Mouse (Mus musculus) cerebellum, adult 8-10 months (tissue): ENCODE data around the gene Pgap2.

Source experiments
- DNase-seq: peaks from one replicate; pipeline ENCODE4 v3.0.0; 2022

The Pgap2 gene

DNA sequence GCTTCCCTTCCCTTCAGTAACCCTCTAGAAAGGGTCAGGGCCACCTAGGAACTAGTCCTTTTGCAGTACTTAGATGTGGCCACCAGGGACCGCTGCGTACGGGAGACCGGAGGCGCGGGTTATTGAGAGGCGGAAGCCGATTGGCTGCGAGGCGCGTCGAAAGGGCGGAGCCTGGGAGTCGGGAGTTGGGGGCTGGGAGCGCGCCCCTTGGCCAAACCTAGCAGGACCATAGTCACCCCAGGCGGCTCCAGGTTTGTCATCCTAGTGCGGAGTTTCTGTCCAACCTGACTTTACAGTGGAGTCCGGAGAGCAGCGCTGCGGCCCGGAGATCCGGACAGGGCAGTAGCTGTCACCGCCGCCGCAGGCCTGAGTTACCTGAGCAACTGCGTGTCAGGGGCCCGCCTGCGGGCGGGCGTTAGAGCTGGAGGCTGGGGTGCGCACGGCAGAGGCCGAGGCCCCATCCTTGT lies 57.1 kb downstream of the Pgap2 start:
- peak; percentile 97 for DNase-seq

DNA sequence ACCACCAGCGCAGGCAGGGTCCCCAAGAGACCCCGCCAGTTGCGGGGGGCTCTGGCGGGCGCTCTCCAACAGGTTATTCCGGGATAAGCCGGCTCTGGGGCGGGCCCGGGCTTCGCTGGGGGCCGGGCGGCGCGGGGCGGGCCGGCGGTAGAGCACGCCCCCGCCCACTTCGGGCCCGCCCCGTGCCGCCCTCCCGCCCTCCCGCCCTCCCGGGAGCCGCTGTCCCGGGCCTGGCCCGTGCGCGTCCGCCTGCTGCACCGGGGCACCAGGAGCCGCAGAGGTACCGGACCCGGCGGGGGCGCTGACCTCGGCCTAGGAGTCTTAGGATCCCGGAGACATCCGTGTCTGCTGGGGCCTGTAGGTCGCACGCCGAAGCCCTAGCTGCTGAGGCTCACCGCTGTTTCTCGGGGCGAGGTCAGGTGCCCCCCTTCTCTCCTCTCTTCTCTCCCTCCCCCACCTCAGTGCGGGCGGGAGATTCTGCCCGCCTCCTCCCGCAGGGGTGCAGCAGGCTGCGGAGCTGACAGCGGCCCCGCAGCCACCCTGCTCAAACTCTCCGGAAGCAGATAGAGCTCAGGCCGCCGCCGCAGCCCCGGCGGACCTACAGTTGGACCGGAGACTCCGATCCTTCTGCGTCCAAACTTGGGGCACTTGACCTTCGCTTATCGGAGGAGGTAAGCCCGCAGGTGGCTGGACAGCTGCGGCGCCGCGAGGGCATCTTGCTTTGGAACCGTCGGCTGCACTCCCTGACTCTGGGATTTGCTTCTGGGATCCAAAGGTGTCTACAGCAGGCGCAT lies 57.8 kb downstream of the Pgap2 start, which contains the start of gene Stim1:
Gene Stim1, plus strand, starts transcription at position 206 of the 794 bp plus-strand sequence.
- peak; percentile 66 for DNase-seq

DNA sequence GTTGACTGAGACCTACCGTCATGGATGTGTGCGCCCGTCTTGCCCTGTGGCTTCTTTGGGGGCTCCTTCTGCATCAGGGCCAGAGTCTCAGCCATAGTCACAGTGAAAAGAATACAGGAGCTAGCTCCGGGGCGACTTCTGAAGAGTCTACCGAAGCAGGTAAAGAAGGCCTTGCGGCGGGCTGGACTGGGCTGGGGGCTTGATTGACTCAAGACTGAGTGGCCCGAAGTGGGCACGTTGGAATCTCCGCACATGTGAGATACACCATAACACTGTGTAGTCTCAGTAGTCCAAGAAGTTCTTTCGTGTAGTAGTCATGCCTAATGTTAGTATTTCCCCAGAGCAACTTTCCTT lies 58.4 kb downstream of the Pgap2 start:
- DNase-seq, result no peak

DNA sequence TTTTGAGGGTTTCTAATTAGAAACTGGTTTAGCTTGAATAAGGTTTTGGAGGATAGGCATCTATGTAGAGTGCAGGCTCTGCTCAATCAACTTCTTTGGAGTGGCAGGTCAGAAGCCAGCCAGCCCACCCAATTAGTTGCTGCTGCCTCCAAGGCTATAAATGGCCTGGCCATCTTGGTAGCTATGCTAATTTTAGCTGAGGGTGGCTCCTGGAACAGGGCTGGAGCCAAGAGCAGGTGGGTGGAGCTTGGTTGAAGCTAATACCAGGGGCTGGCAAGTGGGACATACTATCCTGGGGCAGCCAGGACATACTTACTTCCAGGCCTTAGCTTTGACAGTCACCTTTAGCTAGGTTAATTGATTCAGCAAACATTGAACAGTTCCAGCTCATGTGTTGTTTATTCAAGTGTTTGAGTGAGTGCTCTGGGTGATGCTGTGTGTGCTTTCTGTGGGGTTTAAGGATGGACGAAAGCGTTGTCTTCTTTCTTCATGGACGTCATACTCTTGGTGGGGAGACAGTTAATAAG lies 62.5 kb downstream of the Pgap2 start:
- DNase-seq, result no peak

DNA sequence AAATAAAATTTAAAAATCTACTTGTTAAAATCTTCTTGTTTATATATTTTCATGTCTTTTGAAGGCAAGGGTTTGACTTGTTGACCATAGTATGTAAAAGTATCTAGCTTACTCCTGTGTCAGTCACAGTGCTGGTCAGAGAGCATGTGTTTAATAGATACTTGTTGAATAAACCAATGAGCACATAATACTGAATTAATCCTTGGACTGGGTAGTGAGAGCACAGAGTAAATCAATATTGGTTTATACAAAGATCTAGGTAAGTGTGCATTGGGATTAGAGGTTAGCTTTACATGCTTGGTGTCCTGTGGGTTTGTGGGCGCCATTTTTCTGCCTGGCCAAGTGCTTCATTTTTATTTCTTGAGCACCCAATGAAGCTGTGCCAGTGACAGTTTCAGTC lies 71.4 kb downstream of the Pgap2 start:
- no peak for DNase-seq

DNA sequence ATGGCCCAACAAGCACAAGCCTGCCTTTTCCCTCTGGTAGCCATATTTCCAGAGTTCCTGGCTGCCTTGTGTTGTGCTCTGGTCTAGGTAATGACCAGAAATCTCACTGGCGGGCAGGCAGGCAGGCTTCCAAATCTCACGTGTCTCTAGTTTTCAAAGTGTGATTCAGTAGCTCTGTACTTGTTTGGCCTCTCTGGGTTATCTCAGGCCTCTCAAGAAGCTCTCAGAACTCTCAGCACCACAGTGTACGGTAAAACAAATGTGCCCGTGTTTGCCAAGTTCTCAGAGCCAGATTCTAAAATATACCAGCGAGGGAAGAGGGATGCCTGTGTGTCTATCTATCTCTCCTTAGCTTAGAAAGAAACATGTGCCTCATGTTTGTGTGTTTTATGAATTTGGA lies 72.3 kb downstream of the Pgap2 start:
- DNase-seq, result no peak
